ENCODE assay signal across 16 mouse cellular contexts in genomic region chr10:90685367-90685766, GRCm38 (mm10).
"Had no signal": no experiment of that assay in that cellular context is flagged by ENCODE, and none has a peak within 500 bp of the region (broad histone marks: within the 10 kb centered on the region; RNA-seq: fewer than 3 reads in every experiment).

No protein-coding gene starts in this region.

- ATAC-seq: lung, postnatal 0 days; midbrain, embryonic 13.5 days; midbrain, embryonic 15.5 days had no signal

- H3K36me3 ChIP-seq: lung, embryonic 15.5 days; midbrain, embryonic 13.5 days; midbrain, embryonic 15.5 days; neural tube, embryonic 12.5 days; stomach, embryonic 15.5 days had no signal

- H3K4me2 ChIP-seq: lung, embryonic 15.5 days; midbrain, embryonic 11.5 days; midbrain, embryonic 13.5 days; midbrain, embryonic 15.5 days; neural tube, embryonic 12.5 days; stomach, embryonic 15.5 days had no signal

- H3K4me3 ChIP-seq: lung, embryonic 15.5 days; megakaryocyte, embryonic 14.5 days; midbrain, embryonic 13.5 days; midbrain, embryonic 15.5 days; neural tube, embryonic 12.5 days; stomach, embryonic 15.5 days had no signal

- H3K9me3 ChIP-seq: lung, embryonic 15.5 days; midbrain, embryonic 13.5 days; midbrain, embryonic 15.5 days; neural tube, embryonic 12.5 days; stomach, embryonic 15.5 days had no signal

- H3K27ac ChIP-seq: lung, embryonic 15.5 days; macrophage; midbrain, embryonic 13.5 days; midbrain, embryonic 15.5 days; neural tube, embryonic 12.5 days; stomach, embryonic 15.5 days; stomach, postnatal 0 days had no signal

- DNase-seq: lung, postnatal 14 days; lung, postnatal 36 days; right cerebral cortex, postnatal 14 days; thymus, adult 2 months; thymus, postnatal 25 days; thymus, postnatal 4 days had no signal

- H3K4me1 ChIP-seq: lung, embryonic 15.5 days; megakaryocyte, embryonic 14.5 days; neural tube, embryonic 12.5 days; stomach, embryonic 15.5 days had no signal

- H3K27me3 ChIP-seq: lung, embryonic 15.5 days; megakaryocyte, embryonic 14.5 days; midbrain, embryonic 13.5 days; midbrain, embryonic 15.5 days; neural tube, embryonic 12.5 days; stomach, embryonic 15.5 days had no signal

- H3K9ac ChIP-seq: lung, embryonic 15.5 days; midbrain, embryonic 13.5 days; midbrain, embryonic 15.5 days; neural tube, embryonic 12.5 days; stomach, embryonic 15.5 days had no signal
